Mouse (Mus musculus) macrophage (primary cell): Measurements from ENCODE around the gene 2310057N15Rik. TPM values are rescaled to one million over a fixed set of nuclear protein-coding genes. Genes with fewer than 3 reads are reported as not detected.
"Not testable (repeated sequence)": the region's sequence is repeated elsewhere in the genome, so short reads cannot be mapped to it uniquely, and the experiment has no call there.

Experiments used
- H3K27ac ChIP-seq: fragments of 350-480 bp; formaldehyde crosslinking; 2 replicates; pipeline ENCODE4 v1.9.0; 2021
- H3K36me3 ChIP-seq: fragments of 350-480 bp; formaldehyde crosslinking; 2 replicates; pipeline ENCODE4 v1.9.0; 2021; ENCODE audit errors: inconsistent target
- H3K4me3 ChIP-seq: fragments of 350-480 bp; formaldehyde crosslinking; 2 replicates; pipeline ENCODE4 v1.9.0; 2021; ENCODE audit errors: inconsistent target
- H3K79me2 ChIP-seq: fragments of 350-480 bp; formaldehyde crosslinking; 2 replicates; pipeline ENCODE4 v1.9.0; 2021; ENCODE audit errors: inconsistent target
- WGBS: methylation state at CpG from one replicate; pipeline ENCODE4 v1.1.7; 2026; ENCODE audit warnings: inconsistent platforms; ENCODE audit not compliant: missing documents; 5-methylcytosine and 5-hydroxymethylcytosine counted together
- polyA plus RNA-seq: library from polyadenylated mRNA; stranded (reverse); fragments of 250-400 nt; gene quantifications from 3 replicates; pipeline ENCODE4 v1.2.4, GENCODE M21; 2018; ENCODE audit warnings: inconsistent platforms
- total RNA-seq, 78 experiments: library from RNA; depleted of rRNA; stranded (reverse); fragments of 250-400 nt; gene quantifications; 1 replicate in 9 of 78; 2 replicates in 24 of 78; 3 replicates in 43 of 78; 4 replicates in 2 of 78; pipeline ENCODE4 v1.2.4; 2018; ENCODE audit warnings: inconsistent platforms in 56 of 78

The 2310057N15Rik gene
- total RNA-seq (2018; cell fraction: chromatin; rRNA removed): not detected
- total RNA-seq (2018; cell fraction: cytosol; rRNA removed): not detected
- not detected for total RNA-seq (2018; cell fraction: nucleus; rRNA removed)
- polyA plus RNA-seq: not detected in 3 replicates

- 77% methylated on average over 2 of the region's 2 CpGs for WGBS
- no peaks in the 10 kb centered on the region for H3K79me2 ChIP-seq
- H3K36me3 ChIP-seq: no peaks in the 10 kb centered on the region
- H3K4me3 ChIP-seq: no peak within 1 kb of the TSS
- no peak within 1 kb of the TSS for H3K27ac ChIP-seq
Observed at GRCm38 (mm10) chr16:88774106-88774505, at the start of gene 2310057N15Rik. 2310057N15Rik (minus strand) TSS chr16:88774206.

- no peaks in the 10 kb centered on the region for H3K79me2 ChIP-seq
- no peak overlapping the region for H3K4me3 ChIP-seq
- H3K27ac ChIP-seq: no peak overlapping the region
- H3K36me3 ChIP-seq: no peaks in the 10 kb centered on the region
- 84% methylated on average over 3 of the region's 3 CpGs for WGBS
Observed at GRCm38 (mm10) chr16:88823736-88824135, 49.7 kb upstream of the 2310057N15Rik start.

- Histone ChIP-seq H3K79me2 (no peaks in the 10 kb centered on the region), H3K36me3 (no peaks in the 10 kb centered on the region), H3K4me3 (no peak within 1 kb of the TSS), H3K27ac (no peak within 1 kb of the TSS)
- 77% methylated on average over 3 of the region's 3 CpGs for WGBS
Observed at GRCm38 (mm10) chr16:88820066-88820465, 46.1 kb upstream of the 2310057N15Rik start, which contains the start of gene Krtap15. Krtap15 (plus strand) TSS chr16:88820215.

GRCm38 (mm10) chr16:88811827-88812226, 37.8 kb upstream of the 2310057N15Rik start, which contains the start of gene Gm20741:
Gm20741 (minus strand) TSS chr16:88812220.
- no peak within 1 kb of the TSS for H3K27ac ChIP-seq
- no peaks in the 10 kb centered on the region for H3K79me2 ChIP-seq
- WGBS: 78% methylated on average over 2 of the region's 2 CpGs
- no peak within 1 kb of the TSS for H3K4me3 ChIP-seq
- H3K36me3 ChIP-seq: no peaks in the 10 kb centered on the region

GRCm38 (mm10) chr16:88786786-88787185, 12.8 kb upstream of the 2310057N15Rik start:
- no peak overlapping the region for H3K27ac ChIP-seq
- 75% methylated on average over 2 of the region's 2 CpGs for WGBS

GRCm38 (mm10) chr16:88777596-88777995, 3.6 kb upstream of the 2310057N15Rik start, which contains the start of gene Gm5965:
Gm5965 (plus strand) TSS chr16:88777896.
- Histone ChIP-seq H3K27ac (no peak within 1 kb of the TSS), H3K4me3 (no peak within 1 kb of the TSS), H3K36me3 (no peaks in the 10 kb centered on the region), H3K79me2 (no peaks in the 10 kb centered on the region)
- WGBS: 100% methylated on average over 3 of the region's 6 CpGs

More at GRCm38 (mm10) chr16:88786786-88787185, 12.8 kb upstream of the 2310057N15Rik start:
- Histone ChIP-seq H3K79me2 (no peaks in the 10 kb centered on the region), H3K4me3 (no peak overlapping the region), H3K36me3 (no peaks in the 10 kb centered on the region)

- not testable (repeated sequence) for H3K36me3 ChIP-seq, H3K79me2 ChIP-seq, H3K4me3 ChIP-seq, H3K27ac ChIP-seq
- WGBS: 60% methylated on average over 1 of the region's 3 CpGs
Observed at GRCm38 (mm10) chr16:88758547-88758946, 15.5 kb downstream of the 2310057N15Rik start, which contains the start of gene 2310034C09Rik. 2310034C09Rik (plus strand) TSS chr16:88758847.

- H3K27ac ChIP-seq, H3K4me3 ChIP-seq: not testable (repeated sequence)
- 78% methylated on average over 2 of the region's 3 CpGs for WGBS
Observed at GRCm38 (mm10) chr16:88751535-88751934, 22.5 kb downstream of the 2310057N15Rik start, which contains the start of gene Krtap13. Krtap13 (minus strand) TSS chr16:88751635.

GRCm38 (mm10) chr16:88747943-88748342, 26.1 kb downstream of the 2310057N15Rik start:
- H3K27ac ChIP-seq: no peak overlapping the region
- no peaks in the 10 kb centered on the region for H3K36me3 ChIP-seq
- no peak overlapping the region for H3K4me3 ChIP-seq
- no peaks in the 10 kb centered on the region for H3K79me2 ChIP-seq
- 46% methylated on average over 4 of the region's 4 CpGs for WGBS

More at GRCm38 (mm10) chr16:88751535-88751934, 22.5 kb downstream of the 2310057N15Rik start, which contains the start of gene Krtap13:
- H3K36me3 ChIP-seq, H3K79me2 ChIP-seq: not testable (repeated sequence)

GRCm38 (mm10) chr16:88744750-88745340, 29.2 kb downstream of the 2310057N15Rik start:
- Histone ChIP-seq H3K79me2 (no peaks in the 10 kb centered on the region), H3K4me3 (no peak overlapping the region), H3K36me3 (no peaks in the 10 kb centered on the region), H3K27ac (no peak overlapping the region)
- 51% methylated on average over 4 of the region's 4 CpGs for WGBS

- Histone ChIP-seq H3K79me2 (no peaks in the 10 kb centered on the region), H3K27ac (no peak overlapping the region), H3K4me3 (no peak overlapping the region), H3K36me3 (no peaks in the 10 kb centered on the region)
- WGBS: 57% methylated on average over 2 of the region's 2 CpGs
Observed at GRCm38 (mm10) chr16:88735391-88735790, 38.6 kb downstream of the 2310057N15Rik start.

- 69% methylated on average over 4 of the region's 4 CpGs for WGBS
Observed at GRCm38 (mm10) chr16:88728812-88729275, 45.2 kb downstream of the 2310057N15Rik start, which contains the start of gene Krtap13-1. Krtap13-1 (plus strand) TSS chr16:88728862.

More at GRCm38 (mm10) chr16:88728812-88729275, 45.2 kb downstream of the 2310057N15Rik start, which contains the start of gene Krtap13-1:
- Histone ChIP-seq H3K27ac (no peak within 1 kb of the TSS), H3K36me3 (no peaks in the 10 kb centered on the region), H3K79me2 (no peaks in the 10 kb centered on the region), H3K4me3 (no peak within 1 kb of the TSS)
